Mouse (Mus musculus): ENCODE results near the gene Zscan2.

The Zscan2 gene

GRCm38 (mm10) chr7:80894196-80894595 is 33.5 kb downstream of the Zscan2 start:
- H3K4me3 ChIP-seq (replicated peaks; ENCODE audit: low read length): no peak overlapping the region
- TF ChIP-seq NANOG (IDR thresholded peaks at IDR 0.05; ENCODE audit: borderline replicate concordance, low read length): no peak
- no peak for TF ChIP-seq POU5F1 (IDR thresholded peaks at IDR 0.05; ENCODE audit: borderline replicate concordance, low read length)
- TF ChIP-seq CTCF (conservative IDR thresholded peaks at IDR 0.05; ENCODE audit: low read length): no peak
- no peaks in the 10 kb centered on the region for H3K9me3 ChIP-seq (ENCODE audit: low read length)
- H3K4me1 ChIP-seq (replicated peaks; ENCODE audit: low read depth, low read length): peaks cover 66% of the 10 kb centered on the region
- no peaks in the 10 kb centered on the region for H3K27me3 ChIP-seq (ENCODE audit: insufficient read depth, low read length)
- peaks cover 86% of the 10 kb centered on the region for H3K36me3 ChIP-seq (ENCODE audit: insufficient read depth, low read length)

- Histone ChIP-seq H3K4me1 (replicated peaks; ENCODE audit: low read depth, low read length) (peaks cover 65% of the 10 kb centered on the region), H3K36me3 (ENCODE audit: insufficient read depth, low read length) (peaks cover 91% of the 10 kb centered on the region), H3K9me3 (ENCODE audit: low read length) (no peaks in the 10 kb centered on the region), H3K27me3 (ENCODE audit: insufficient read depth, low read length) (no peaks in the 10 kb centered on the region), H3K4me3 (replicated peaks; ENCODE audit: low read length) (no peak overlapping the region)
- TF ChIP-seq POU5F1 (IDR thresholded peaks at IDR 0.05; ENCODE audit: borderline replicate concordance, low read length) (no peak), NANOG (IDR thresholded peaks at IDR 0.05; ENCODE audit: borderline replicate concordance, low read length) (no peak), CTCF (conservative IDR thresholded peaks at IDR 0.05; ENCODE audit: low read length) (no peak)
These were observed 34.2 kb downstream of the Zscan2 start for GRCm38 (mm10) chr7:80894815-80895519.

- Histone ChIP-seq H3K27me3 (ENCODE audit: insufficient read depth, low read length) (no peaks in the 10 kb centered on the region), H3K36me3 (ENCODE audit: insufficient read depth, low read length) (peaks cover 76% of the 10 kb centered on the region), H3K4me3 (replicated peaks; ENCODE audit: low read length) (no peak overlapping the region), H3K9me3 (ENCODE audit: low read length) (no peaks in the 10 kb centered on the region), H3K4me1 (replicated peaks; ENCODE audit: low read depth, low read length) (peaks cover 64% of the 10 kb centered on the region)
- TF ChIP-seq POU5F1 (IDR thresholded peaks at IDR 0.05; ENCODE audit: borderline replicate concordance, low read length) (no peak), CTCF (conservative IDR thresholded peaks at IDR 0.05; ENCODE audit: low read length) (no peak), NANOG (IDR thresholded peaks at IDR 0.05; ENCODE audit: borderline replicate concordance, low read length) (no peak)
These were observed 36.4 kb downstream of the Zscan2 start for GRCm38 (mm10) chr7:80897134-80897533.

GRCm38 (mm10) chr7:80897721-80898120 is 37.0 kb downstream of the Zscan2 start:
- no peak overlapping the region for H3K4me3 ChIP-seq (replicated peaks; ENCODE audit: low read length)
- TF ChIP-seq POU5F1 (IDR thresholded peaks at IDR 0.05; ENCODE audit: borderline replicate concordance, low read length) (no peak), CTCF (conservative IDR thresholded peaks at IDR 0.05; ENCODE audit: low read length) (no peak), NANOG (IDR thresholded peaks at IDR 0.05; ENCODE audit: borderline replicate concordance, low read length) (no peak)
- peaks cover 63% of the 10 kb centered on the region for H3K4me1 ChIP-seq (replicated peaks; ENCODE audit: low read depth, low read length)
- peaks cover 72% of the 10 kb centered on the region for H3K36me3 ChIP-seq (ENCODE audit: insufficient read depth, low read length)
- H3K9me3 ChIP-seq (ENCODE audit: low read length): no peaks in the 10 kb centered on the region
- no peaks in the 10 kb centered on the region for H3K27me3 ChIP-seq (ENCODE audit: insufficient read depth, low read length)

GRCm38 (mm10) chr7:80900944-80901501 is 40.3 kb downstream of the Zscan2 start, which contains the start of gene Wdr73:
Gene Wdr73 (minus strand): TSS chr7:80901269.
- Histone ChIP-seq H3K27me3 (ENCODE audit: insufficient read depth, low read length) (peaks cover 15% of the 10 kb centered on the region), H3K36me3 (ENCODE audit: insufficient read depth, low read length) (peaks cover 57% of the 10 kb centered on the region), H3K4me3 (replicated peaks; ENCODE audit: low read length) (peak within 1 kb of the TSS; percentile 93), H3K9me3 (ENCODE audit: low read length) (no peaks in the 10 kb centered on the region), H3K4me1 (replicated peaks; ENCODE audit: low read depth, low read length) (peaks cover 62% of the 10 kb centered on the region)
- TF ChIP-seq NANOG (IDR thresholded peaks at IDR 0.05; ENCODE audit: borderline replicate concordance, low read length) (no peak), POU5F1 (IDR thresholded peaks at IDR 0.05; ENCODE audit: borderline replicate concordance, low read length) (no peak)

GRCm38 (mm10) chr7:80901541-80902274 is 41.0 kb downstream of the Zscan2 start:
- no peaks in the 10 kb centered on the region for H3K9me3 ChIP-seq (ENCODE audit: low read length)
- TF ChIP-seq CTCF (conservative IDR thresholded peaks at IDR 0.05; ENCODE audit: low read length): no peak
- TF ChIP-seq POU5F1 (IDR thresholded peaks at IDR 0.05; ENCODE audit: borderline replicate concordance, low read length): no peak
- no peak for TF ChIP-seq NANOG (IDR thresholded peaks at IDR 0.05; ENCODE audit: borderline replicate concordance, low read length)
- peaks cover 57% of the 10 kb centered on the region for H3K36me3 ChIP-seq (ENCODE audit: insufficient read depth, low read length)
- peaks cover 15% of the 10 kb centered on the region for H3K27me3 ChIP-seq (ENCODE audit: insufficient read depth, low read length)
- peaks cover 58% of the 10 kb centered on the region for H3K4me1 ChIP-seq (replicated peaks; ENCODE audit: low read depth, low read length)
- H3K4me3 ChIP-seq (replicated peaks; ENCODE audit: low read length): peak overlapping the region; percentile 93

- H3K4me3 ChIP-seq (replicated peaks; ENCODE audit: low read length): peak overlapping the region; percentile 77
- peaks cover 45% of the 10 kb centered on the region for H3K4me1 ChIP-seq (replicated peaks; ENCODE audit: low read depth, low read length)
- no peaks in the 10 kb centered on the region for H3K9me3 ChIP-seq (ENCODE audit: low read length)
- H3K27me3 ChIP-seq (ENCODE audit: insufficient read depth, low read length): peaks cover 15% of the 10 kb centered on the region
- no peak for TF ChIP-seq POU5F1 (IDR thresholded peaks at IDR 0.05; ENCODE audit: borderline replicate concordance, low read length)
- no peak for TF ChIP-seq NANOG (IDR thresholded peaks at IDR 0.05; ENCODE audit: borderline replicate concordance, low read length)
- no peak for TF ChIP-seq CTCF (conservative IDR thresholded peaks at IDR 0.05; ENCODE audit: low read length)
- peaks cover 50% of the 10 kb centered on the region for H3K36me3 ChIP-seq (ENCODE audit: insufficient read depth, low read length)
These were observed 43.1 kb downstream of the Zscan2 start for GRCm38 (mm10) chr7:80903625-80904422.
